27 mouse cellular contexts compared by ENCODE assay signal in the genomic region with DNA sequence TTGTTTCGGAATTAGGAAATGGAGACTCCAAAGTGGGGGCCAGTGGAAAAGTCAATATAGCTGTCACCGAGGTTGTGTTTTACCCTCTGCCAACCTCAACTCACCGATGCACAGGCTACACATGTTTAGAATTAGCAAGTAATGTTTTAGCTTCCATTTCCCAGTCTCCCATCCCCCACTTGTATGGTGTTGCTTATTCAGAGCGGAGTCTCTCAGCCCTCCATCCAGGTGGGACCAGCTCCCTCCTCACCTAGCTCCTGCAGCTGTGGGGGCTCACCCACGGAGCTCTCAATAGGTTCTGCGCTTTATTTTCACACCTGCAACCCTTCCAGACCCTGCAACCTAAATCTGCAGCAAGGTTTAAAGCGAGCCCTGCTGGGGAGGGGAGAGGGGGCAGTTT.
DNase-seq lines count a peak whose midpoint lies in the region; ATAC-seq lines count a peak whose summit lies in the region.
"Had no signal": no experiment of that assay in that cellular context is flagged by ENCODE, and none has a peak within 500 bp of the region (broad histone marks: within the 10 kb centered on the region; RNA-seq: fewer than 3 reads in every experiment).

No protein-coding gene starts in this region.

- 73% methylated on average over 7 of the region's 7 CpGs for WGBS in midbrain, embryonic 11.5 days
- 76% methylated on average over 7 of the region's 7 CpGs for WGBS in midbrain, embryonic 15.5 days
- 36% methylated on average over 7 of the region's 7 CpGs for WGBS in embryonic facial prominence, embryonic 14.5 days
- 21% methylated on average over 7 of the region's 7 CpGs for WGBS in limb, embryonic 12.5 days
- 78% methylated on average over 7 of the region's 7 CpGs for WGBS in forebrain, embryonic 16.5 days

- H3K4me1 ChIP-seq in midbrain, embryonic 11.5 days (ENCODE audit: control insufficient read depth, insufficient read depth, low read length) = no peaks in the 10 kb centered on the region
- H3K4me1 ChIP-seq in midbrain, embryonic 15.5 days = no peaks in the 10 kb centered on the region
- H3K4me1 ChIP-seq in embryonic facial prominence, embryonic 14.5 days (ENCODE audit: control insufficient read depth, insufficient read depth, low read length) = no peaks in the 10 kb centered on the region
- peaks cover 8% of the 10 kb centered on the region for H3K4me1 ChIP-seq in limb, embryonic 12.5 days (replicated peaks)
- no peaks in the 10 kb centered on the region for H3K4me1 ChIP-seq in forebrain, embryonic 16.5 days (replicated peaks; ENCODE audit: control insufficient read depth, insufficient read depth, low read length)
- H3K4me1 ChIP-seq: hindbrain, embryonic 12.5 days had no signal

- no peak overlapping the region for H3K4me3 ChIP-seq in midbrain, embryonic 11.5 days (ENCODE audit: low read depth, low read length)
- H3K4me3 ChIP-seq in midbrain, embryonic 15.5 days = no peak overlapping the region
- no peak overlapping the region for H3K4me3 ChIP-seq in embryonic facial prominence, embryonic 14.5 days (ENCODE audit: low read depth, low read length)
- no peak overlapping the region for H3K4me3 ChIP-seq in limb, embryonic 12.5 days (replicated peaks)
- H3K4me3 ChIP-seq in forebrain, embryonic 16.5 days (replicated peaks; ENCODE audit: low read length) = no peak overlapping the region
- H3K4me3 ChIP-seq: hindbrain, embryonic 12.5 days had no signal

- no peak for ATAC-seq in midbrain, embryonic 11.5 days (ENCODE audit: low FRiP score)
- no peak for ATAC-seq in midbrain, embryonic 15.5 days (replicated peaks)
- no peak for ATAC-seq in embryonic facial prominence, embryonic 14.5 days (ENCODE audit: low read depth)
- peak; percentile 79 for ATAC-seq in limb, embryonic 12.5 days (ENCODE audit: insufficient number of reproducible peaks, insufficient read depth, low FRiP score, low TSS enrichment, low read depth)
- no peak for ATAC-seq in forebrain, embryonic 16.5 days
- ATAC-seq: forebrain, embryonic 14.5 days; intestine, postnatal 0 days; midbrain, embryonic 16.5 days had no signal

- H3K4me2 ChIP-seq in midbrain, embryonic 11.5 days = no peak overlapping the region
- no peak overlapping the region for H3K4me2 ChIP-seq in midbrain, embryonic 15.5 days
- H3K4me2 ChIP-seq in embryonic facial prominence, embryonic 14.5 days (ENCODE audit: low read depth, low read length) = 0 out of 2 replicates have a peak overlapping the region, but pooled peaks have one; percentile 6
- peak overlapping the region; percentile 43 for H3K4me2 ChIP-seq in limb, embryonic 12.5 days
- H3K4me2 ChIP-seq in forebrain, embryonic 16.5 days (ENCODE audit: low read length) = no peak overlapping the region
- H3K4me2 ChIP-seq: heart, embryonic 11.5 days; hindbrain, embryonic 12.5 days had no signal

- DNase-seq in midbrain, embryonic 11.5 days (ENCODE audit: low spot score, missing footprints) = peak; percentile 59
- peak; percentile 10 for DNase-seq in embryonic facial prominence, embryonic 14.5 days (ENCODE audit: low spot score)
- DNase-seq in adrenal gland, postnatal 14 days = no peak
- DNase-seq in left cerebral cortex, adult 9 months (ENCODE audit: low spot score in 2 of 2) = no peak
- DNase-seq: adrenal gland, postnatal 36 days; cerebellum, adult 2 months; cerebellum, postnatal 14 days; gastrocnemius, postnatal 10 days; heart, postnatal 36 days; kidney, adult 9 months; kidney, postnatal 10 days; liver; lung, adult 2 months; lung, postnatal 10 days; spleen, adult 18-20 months; thymus, adult 18-20 months; thymus, postnatal 25 days had no signal

- H3K27ac ChIP-seq in midbrain, embryonic 11.5 days (ENCODE audit: low read depth, low read length) = no peak overlapping the region
- no peak overlapping the region for H3K27ac ChIP-seq in midbrain, embryonic 15.5 days
- no peak overlapping the region for H3K27ac ChIP-seq in embryonic facial prominence, embryonic 14.5 days (replicated peaks; ENCODE audit: low read depth, low read length)
- no peak overlapping the region for H3K27ac ChIP-seq in limb, embryonic 12.5 days
- H3K27ac ChIP-seq in forebrain, embryonic 16.5 days (ENCODE audit: low read length) = no peak overlapping the region
- H3K27ac ChIP-seq: hindbrain, embryonic 12.5 days; liver, embryonic 14.5 days; stomach, postnatal 0 days had no signal

- H3K36me3 ChIP-seq in midbrain, embryonic 11.5 days (ENCODE audit: control insufficient read depth, insufficient read depth, low read length) = no peaks in the 10 kb centered on the region
- no peaks in the 10 kb centered on the region for H3K36me3 ChIP-seq in midbrain, embryonic 15.5 days (replicated peaks)
- H3K36me3 ChIP-seq in embryonic facial prominence, embryonic 14.5 days (ENCODE audit: control insufficient read depth, insufficient read depth, low read length) = no peaks in the 10 kb centered on the region
- H3K36me3 ChIP-seq in limb, embryonic 12.5 days = no peaks in the 10 kb centered on the region
- H3K36me3 ChIP-seq in forebrain, embryonic 16.5 days (ENCODE audit: control insufficient read depth, insufficient read depth) = no peaks in the 10 kb centered on the region
- H3K36me3 ChIP-seq: hindbrain, embryonic 12.5 days had no signal

- no peak overlapping the region for H3K9ac ChIP-seq in midbrain, embryonic 11.5 days (ENCODE audit: low read length)
- H3K9ac ChIP-seq in midbrain, embryonic 15.5 days = no peak overlapping the region
- no peak overlapping the region for H3K9ac ChIP-seq in embryonic facial prominence, embryonic 14.5 days (ENCODE audit: low read depth, low read length)
- H3K9ac ChIP-seq in limb, embryonic 12.5 days (replicated peaks) = no peak overlapping the region
- H3K9ac ChIP-seq in forebrain, embryonic 16.5 days (replicated peaks; ENCODE audit: low read depth, low read length) = no peak overlapping the region
- H3K9ac ChIP-seq: hindbrain, embryonic 12.5 days; liver, embryonic 14.5 days had no signal

- no peaks in the 10 kb centered on the region for H3K27me3 ChIP-seq in midbrain, embryonic 11.5 days (ENCODE audit: control insufficient read depth, insufficient read depth, low read length)
- H3K27me3 ChIP-seq in midbrain, embryonic 15.5 days (replicated peaks) = no peaks in the 10 kb centered on the region
- no peaks in the 10 kb centered on the region for H3K27me3 ChIP-seq in embryonic facial prominence, embryonic 14.5 days (replicated peaks; ENCODE audit: control insufficient read depth, insufficient read depth, low read length)
- no peaks in the 10 kb centered on the region for H3K27me3 ChIP-seq in limb, embryonic 12.5 days
- no peaks in the 10 kb centered on the region for H3K27me3 ChIP-seq in forebrain, embryonic 16.5 days (replicated peaks; ENCODE audit: control insufficient read depth, insufficient read depth, low read length)
- H3K27me3 ChIP-seq: hindbrain, embryonic 12.5 days had no signal

- H3K9me3 ChIP-seq in midbrain, embryonic 11.5 days (ENCODE audit: control insufficient read depth, low read length) = no peaks in the 10 kb centered on the region
- H3K9me3 ChIP-seq in midbrain, embryonic 15.5 days = no peaks in the 10 kb centered on the region
- no peaks in the 10 kb centered on the region for H3K9me3 ChIP-seq in embryonic facial prominence, embryonic 14.5 days (ENCODE audit: control insufficient read depth, low read length)
- no peaks in the 10 kb centered on the region for H3K9me3 ChIP-seq in limb, embryonic 12.5 days
- H3K9me3 ChIP-seq in forebrain, embryonic 16.5 days (ENCODE audit: control insufficient read depth, low read length) = no peaks in the 10 kb centered on the region
- H3K9me3 ChIP-seq: hindbrain, embryonic 12.5 days had no signal

Comparison
In these comparisons a context has a peak if more than half of its experiments do, and no peak if none do; other contexts are left out.
1. DNase-seq: peak in midbrain, embryonic 11.5 days (single experiment) and embryonic facial prominence, embryonic 14.5 days (single experiment); none in adrenal gland, postnatal 14 days (single experiment) and left cerebral cortex, adult 9 months (0 of 2).
2. H3K4me2 ChIP-seq: peak in embryonic facial prominence, embryonic 14.5 days (single experiment) and limb, embryonic 12.5 days (single experiment); none in midbrain, embryonic 11.5 days (single experiment), midbrain, embryonic 15.5 days (single experiment) and forebrain, embryonic 16.5 days (single experiment).